Mouse (Mus musculus) embryo, embryonic 10.5 days (tissue): ENCODE results near the gene Pi4k2a.
A peak's percentile ranks its signal among the peaks of the same experiment; 100 is the strongest.
"Not testable (repeated sequence)": the region's sequence is repeated elsewhere in the genome, so short reads cannot be mapped to it uniquely, and the experiment has no call there.

Source experiments
- DNase-seq: peaks from one replicate; pipeline ENCODE4 v3.0.0-alpha.2; 2015; ENCODE audit warnings: low spot score

The Pi4k2a gene

DNA sequence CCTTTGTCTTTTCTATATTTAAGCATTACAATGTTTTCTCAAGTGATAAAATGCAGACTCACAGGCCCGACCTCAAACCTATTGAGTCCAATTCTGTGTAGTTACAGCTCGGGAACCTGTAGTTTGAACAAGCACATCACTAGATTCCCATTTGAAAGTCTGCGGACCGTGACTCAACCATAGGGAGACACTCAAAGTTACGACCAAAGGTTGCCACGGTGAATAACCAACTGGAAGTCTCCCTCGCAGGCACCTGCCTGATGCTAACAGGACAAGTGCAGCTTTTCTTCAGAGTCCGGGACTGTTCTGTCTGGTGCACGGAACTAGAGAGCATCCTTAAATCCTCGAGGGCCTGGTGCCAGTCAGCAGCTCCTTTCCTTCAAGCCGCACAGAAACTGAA, 9.8 kb upstream of the Pi4k2a start:
- DNase-seq = no peak

DNA sequence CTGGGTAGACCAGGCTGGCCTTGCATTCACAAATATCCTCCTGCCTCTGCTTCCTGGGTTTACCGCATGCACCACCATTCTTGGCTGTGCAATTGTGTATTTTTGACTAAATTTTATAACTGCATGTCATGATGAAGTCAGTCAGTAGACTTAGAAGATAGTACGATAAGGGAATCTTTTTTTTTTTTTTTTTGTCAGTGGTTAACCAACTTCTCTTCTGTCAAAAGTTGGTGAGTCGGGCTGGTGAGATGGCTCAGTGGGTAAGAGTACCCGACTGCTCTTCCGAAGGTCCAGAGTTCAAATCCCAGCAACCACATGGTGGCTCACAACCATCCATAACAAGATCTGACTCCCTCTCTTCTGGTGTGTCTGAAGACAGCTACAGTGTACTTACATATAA, 8.7 kb upstream of the Pi4k2a start:
- DNase-seq = not testable (repeated sequence)

DNA sequence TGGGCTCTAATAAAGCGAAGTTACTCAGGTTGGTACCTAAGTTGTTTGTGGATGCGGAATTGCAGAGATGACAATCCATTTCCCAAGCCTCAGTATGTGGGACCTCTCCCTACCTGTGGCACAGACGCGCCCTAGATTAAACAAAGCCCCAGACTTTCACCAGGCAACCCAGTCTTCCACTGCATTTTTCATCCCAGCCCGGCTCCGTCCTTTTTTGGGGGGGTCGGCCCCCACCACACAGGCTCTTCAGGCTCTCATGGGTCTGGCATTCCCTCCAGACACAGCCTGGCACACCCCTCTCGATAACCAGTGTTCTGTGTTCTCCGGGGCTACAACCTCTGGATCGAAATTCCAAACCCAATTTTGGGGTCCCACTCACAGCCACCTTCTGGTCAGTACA, 4.6 kb upstream of the Pi4k2a start:
- DNase-seq = no peak

DNA sequence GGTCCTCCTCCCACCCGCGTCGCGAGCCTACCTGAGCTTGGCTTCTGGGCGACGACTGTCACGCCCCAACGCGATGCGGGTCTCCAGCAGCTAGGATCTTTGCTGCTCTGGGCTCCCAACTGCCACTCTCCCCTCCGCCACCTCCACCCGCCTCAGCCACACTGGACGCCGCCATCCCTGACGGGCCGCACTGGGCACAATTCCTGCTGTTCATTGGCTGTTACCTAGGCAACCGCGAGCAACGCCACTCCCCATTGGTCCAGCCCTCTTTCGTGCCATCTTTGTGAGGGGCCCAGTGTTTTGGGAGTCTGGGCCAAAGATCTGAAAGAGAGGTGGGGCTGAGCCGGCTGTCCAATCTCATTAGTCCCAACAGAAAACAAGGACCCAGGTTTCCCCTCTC, 4.1 kb upstream of the Pi4k2a start, which contains the start of gene Morn4:
Gene Morn4, minus strand, starts transcription at position 192 of the 400 bp plus-strand sequence.
- DNase-seq = peak; percentile 97

DNA sequence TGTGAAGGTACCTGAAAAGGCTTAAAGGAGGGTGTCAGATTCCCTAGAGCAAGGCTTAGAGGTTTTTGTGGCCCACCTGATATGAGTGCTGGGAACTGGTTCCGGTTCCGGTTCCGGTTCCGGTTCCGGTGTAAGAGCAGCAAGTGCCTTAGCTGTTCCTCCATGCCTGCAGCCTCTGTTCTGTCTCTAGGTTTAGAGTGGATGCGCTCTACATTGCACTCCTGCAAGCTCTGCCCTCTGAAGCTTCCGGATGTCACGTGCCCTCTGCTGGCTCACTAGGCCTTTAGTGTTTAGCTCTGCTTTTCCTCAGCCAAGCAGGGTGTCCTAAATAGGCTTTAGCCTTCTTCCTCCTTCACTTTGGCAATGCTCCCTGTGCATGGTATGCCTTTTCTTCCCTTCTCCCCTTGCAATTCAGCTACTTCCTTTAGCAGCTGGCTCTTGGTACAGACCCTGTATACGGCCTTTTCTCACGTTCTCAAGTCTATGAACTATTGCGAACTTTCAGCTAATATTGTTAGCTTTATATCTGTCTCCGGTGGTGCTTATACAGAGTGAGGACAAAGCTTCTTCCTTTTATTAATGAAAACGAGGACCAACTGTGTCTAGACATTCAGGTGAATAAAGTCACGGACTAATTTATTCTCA, 1.0 kb upstream of the Pi4k2a start:
- peak; percentile 76 for DNase-seq

DNA sequence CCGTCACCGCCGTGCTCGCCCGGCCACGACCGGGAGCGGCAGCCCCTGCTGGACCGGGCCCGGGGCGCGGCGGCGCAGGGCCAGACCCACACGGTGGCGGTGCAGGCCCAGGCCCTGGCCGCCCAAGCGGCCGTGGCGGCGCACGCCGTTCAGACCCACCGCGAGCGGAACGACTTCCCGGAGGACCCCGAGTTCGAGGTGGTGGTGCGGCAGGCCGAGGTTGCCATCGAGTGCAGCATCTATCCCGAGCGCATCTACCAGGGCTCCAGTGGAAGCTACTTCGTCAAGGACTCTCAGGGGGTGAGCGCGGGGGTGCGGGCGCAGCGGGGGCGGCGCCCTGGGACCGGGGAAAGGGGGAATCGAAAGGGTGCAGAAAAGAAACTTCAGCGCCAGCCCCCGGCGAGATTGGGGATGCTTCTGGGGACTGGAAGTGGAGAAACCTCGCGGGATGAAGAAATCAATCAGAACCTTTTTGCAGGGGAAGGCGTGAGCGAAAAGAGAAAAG, 419 bp downstream of the Pi4k2a start:
- DNase-seq = peak; percentile 51

DNA sequence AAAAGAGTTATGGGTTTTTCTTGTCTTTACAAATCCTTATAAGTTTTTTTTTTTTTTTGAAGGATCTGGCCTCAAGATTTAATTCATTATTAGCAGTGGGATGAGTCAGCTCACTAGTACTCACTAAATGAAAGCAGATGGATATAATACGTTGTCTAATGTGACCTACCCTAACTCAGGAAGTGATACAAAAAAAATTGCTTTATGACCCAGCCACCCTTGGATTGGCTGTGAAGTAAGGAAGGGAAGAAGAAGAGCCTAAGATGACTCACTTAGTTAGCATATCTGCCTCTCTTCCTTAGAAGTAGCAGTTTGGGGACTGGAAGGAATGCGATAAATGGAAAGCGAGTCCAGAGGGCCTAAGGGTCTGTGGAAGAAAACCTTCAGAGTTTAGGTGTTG, 9.1 kb downstream of the Pi4k2a start:
- no peak for DNase-seq

DNA sequence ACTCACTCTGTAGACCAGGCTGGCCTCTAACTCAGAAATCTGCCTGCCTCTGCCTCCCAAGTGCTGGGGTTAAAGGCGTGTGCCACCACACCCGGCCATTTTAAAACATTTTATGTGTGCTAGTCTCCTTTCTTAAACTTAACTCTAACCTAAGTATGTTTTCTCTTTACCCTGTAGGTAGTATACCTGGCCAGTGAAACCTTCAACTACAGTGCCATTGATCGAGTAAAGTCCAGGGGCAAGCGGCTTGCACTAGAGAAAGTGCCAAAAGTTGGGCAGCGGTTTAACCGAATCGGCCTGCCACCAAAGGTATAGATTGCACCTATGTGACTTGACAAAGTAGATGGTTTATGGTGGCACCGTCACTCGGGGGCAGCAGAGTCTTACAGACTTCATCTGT, 14.4 kb downstream of the Pi4k2a start:
- no peak for DNase-seq

DNA sequence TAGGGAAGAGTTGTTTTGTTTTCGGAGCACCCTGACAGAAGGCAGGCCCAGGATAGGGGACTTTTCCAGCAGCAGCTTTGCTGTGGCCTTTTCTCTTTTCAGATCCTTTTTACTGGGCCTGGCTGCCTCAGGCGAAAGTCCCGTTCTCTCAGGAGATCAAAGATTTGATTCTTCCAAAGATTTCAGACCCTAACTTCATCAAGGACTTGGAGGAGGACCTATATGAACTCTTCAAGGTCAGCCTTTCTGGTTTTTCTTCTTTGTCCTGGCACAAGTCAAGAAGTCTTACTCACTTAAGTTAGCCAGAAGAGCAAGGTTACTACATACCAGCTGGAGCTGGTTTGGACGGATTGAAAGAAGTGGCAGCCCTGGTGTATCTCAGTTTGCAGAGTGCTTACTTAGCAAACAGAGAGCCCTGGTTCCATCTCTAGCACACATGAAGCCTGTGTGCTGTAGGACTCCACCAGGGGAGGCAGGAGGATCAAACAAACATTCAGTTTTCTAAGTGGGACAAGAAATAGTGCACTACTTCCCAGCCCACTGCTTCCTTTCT, 25.6 kb downstream of the Pi4k2a start:
- no peak for DNase-seq

DNA sequence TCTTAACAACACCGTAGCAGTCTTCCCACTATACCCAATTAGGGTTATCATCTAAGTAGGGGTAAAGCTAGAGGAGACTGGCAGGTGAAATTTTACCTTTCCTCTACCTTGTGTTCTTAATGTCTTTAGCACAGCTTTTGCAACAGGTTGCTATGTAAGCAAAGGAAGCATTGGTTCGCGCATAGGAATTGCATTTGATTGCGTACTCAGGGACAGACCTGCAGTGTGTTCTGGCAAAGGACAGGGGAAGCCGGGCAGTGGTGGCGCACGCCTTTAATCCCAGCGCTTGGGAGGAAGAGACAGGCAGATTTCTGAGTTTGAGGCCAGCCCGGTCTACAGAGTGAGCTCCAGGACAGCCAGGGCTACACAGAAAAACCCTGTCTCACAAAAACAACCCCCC, 27.9 kb downstream of the Pi4k2a start:
- no peak for DNase-seq

DNA sequence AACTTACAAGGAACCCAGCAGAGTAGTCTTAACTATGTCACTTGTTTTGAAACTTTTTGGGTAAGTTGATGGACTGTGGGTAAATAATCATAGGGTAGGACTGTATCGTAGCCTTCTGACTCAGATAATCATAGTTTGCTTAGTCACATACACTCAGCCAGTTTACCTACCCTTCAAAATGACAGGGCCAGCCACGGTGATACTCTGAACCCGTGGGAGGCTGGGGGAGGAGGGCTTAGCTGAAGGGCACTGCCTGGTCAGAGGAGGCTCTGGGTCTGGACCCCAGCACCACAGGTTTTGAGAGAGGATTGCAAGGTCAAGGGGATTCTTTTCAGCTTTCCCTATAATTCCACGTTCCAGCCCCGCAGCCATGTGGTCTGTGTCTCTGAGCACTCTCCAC, 28.3 kb downstream of the Pi4k2a start:
- no peak for DNase-seq

DNA sequence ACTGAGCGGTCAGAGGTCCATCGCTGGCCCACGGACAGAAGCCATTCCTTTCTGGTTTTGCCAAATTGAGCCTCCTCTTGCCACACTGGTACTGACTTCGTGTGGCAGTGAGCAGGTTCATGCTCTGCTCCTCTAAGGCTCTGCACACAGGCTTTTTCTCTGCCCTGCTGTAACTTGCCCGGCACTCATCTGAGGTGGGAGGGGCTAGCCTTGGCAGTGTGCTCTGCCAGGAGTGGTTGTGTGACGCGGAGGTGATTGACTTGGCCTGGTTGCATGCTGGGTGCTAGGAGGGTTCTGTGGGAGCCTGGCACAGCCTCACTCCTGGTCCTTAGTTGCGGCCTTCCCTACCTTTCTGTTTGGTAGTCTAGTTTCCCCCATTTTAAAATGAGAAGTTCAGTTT, 30.2 kb downstream of the Pi4k2a start:
- DNase-seq = no peak

DNA sequence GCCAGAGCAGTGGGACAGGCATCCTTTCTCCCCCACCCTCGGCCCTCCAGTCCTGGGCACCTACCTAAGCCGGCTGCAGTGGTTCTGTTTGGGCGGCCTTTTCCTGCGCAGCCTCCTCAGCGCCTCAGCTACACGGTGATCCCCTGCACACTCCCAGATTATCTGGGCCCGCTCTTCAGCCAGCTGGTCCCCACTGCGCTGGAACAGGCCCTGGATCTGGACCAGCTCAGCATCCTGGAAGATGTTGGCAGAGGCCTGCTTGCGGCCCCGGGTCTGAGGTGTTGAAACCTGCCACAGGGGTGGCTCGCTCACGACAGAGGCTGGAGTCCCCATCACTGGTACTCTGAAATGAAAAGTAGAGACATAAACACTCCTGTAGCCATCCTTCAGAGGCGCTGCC, 34.4 kb downstream of the Pi4k2a start:
- DNase-seq = no peak

DNA sequence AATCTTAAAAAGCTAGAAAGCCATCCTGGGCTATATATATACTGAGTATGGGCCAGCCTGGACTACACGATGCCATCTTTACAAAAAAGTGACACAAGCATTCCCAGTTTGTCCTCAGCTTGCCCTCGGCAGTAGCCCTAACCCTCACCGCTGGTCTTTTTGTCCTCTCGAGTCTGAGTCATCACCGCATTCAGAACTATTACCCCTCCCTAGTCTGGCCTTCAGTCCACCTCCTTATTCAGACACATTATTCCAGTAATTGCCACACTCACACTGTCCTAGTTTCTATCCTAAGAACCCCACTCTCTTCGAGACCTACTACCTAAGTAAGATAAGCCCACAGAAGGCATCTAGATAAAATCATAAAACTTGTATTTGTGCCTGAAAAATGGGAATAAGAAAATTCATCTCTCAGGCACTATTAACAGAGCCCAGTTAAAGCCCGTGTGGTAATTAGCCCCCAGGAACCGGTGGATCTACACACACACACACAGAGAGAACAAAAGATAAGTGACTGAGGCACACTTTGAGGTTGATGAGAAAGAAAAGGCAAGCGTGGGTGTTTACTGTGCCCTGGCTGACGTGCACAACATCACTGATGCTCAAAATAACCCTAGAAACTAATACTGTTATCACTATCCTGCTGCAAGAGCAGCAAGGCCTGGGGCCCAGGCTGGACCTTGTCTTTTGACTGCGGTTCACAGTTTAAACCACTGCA, 35.4 kb downstream of the Pi4k2a start:
- DNase-seq = no peak

DNA sequence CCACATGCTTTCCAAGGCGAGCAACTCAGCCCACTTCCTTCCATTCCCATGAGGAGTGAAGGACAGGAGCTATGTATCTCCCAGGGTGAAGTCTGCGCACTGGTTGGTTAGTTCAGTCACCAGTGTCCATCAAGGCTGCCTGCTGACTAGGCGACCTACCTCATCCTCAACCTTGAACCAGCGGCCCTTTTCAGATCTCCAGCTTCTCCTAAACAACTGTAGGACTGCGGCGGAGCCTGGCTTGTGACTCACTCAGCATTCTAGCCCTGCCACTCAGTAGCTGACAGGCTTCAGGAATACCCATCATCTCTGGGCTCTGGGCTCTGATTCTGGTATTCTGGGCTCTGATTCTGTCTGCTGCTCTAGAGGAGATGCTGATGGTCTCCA, 35.9 kb downstream of the Pi4k2a start:
- DNase-seq = no peak

DNA sequence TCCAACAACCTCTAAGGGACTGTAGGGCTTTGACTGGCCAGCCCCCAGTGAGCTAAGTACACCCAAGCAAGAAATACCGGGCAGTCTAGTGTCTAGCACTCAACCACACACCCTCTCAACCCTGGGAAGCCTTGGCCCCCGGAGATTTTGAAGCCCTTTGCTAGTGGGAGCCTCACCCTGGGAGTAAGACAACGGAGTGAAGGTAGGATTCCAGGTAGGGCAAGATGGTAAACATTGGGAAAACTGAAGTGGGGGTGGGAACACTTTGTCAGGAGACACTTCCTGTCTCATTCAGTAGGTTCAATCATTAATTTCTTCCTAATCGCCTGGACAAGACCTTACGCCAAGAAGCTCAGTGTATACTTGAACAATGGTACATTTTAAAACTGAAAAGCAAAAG, 36.8 kb downstream of the Pi4k2a start:
- DNase-seq = no peak

DNA sequence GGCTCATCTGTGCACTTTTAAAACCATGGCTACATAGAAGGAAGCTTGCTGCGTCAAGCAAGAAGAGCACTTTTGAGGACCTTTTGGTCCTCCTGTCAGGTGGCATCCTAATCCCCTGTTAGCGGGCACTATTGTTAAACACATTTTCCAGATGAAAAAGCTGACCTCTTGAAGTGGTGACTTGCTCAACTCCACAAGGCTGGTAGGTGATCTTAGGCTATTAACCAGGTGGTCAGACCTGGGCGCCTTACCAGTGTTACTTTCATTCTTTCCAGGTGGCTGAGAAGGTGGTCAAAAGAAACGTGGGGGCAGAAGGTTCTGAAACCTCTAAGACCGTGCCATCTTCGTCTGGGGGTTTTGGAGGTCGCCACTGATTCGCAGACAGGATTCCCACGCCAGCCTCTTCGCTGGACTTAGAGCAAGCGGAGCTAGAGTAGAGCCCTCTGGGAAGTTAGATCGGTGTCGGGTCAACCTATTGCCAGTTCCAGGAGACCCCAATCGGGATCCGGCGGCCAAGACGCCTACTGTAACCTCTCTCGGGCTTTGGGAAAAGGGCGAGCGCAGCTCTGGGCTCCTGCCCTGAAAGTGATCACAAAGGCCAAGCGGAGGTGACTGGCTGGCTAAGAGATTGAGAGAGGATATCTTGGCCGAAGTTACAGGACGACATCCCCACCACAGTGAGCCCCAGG, 37.9 kb downstream of the Pi4k2a start:
- DNase-seq = no peak

DNA sequence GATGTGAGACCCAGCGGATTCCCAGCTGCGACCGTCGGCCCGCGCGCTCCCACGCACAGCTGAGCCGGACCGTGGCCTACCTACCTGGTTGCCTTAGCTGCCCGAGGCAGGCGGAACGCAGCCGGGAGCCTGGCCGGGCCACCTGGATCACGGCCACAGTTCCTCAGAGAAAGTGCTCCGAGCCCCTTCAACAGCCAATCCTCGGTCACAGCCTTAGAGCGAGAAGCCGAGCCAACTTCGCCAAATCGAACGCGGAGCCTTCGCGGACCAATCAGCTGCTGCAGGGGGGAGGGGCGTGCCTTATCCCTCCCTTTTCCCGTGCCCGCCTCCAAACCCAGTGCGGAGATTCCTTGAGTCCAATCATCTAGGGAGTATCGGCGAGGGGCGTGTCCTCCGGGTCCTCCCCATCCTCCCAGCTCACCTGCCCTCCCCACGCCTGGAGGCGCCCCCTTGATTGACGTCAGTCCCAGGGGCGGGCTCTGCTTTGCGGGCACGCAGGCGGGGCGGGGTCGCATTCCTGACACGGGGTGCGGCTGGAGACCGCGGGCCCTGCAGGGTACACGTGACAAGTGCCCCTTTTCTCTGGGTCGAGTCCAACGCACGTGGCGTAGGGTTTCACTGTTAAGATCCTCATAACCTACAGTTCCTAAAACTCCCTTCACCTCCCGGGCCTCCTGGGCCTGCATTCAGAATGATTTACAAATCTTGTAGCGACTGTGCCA, 38.7 kb downstream of the Pi4k2a start, which contains the start of gene Avpi1:
Gene Avpi1, minus strand, starts transcription at position 273 of the 722 bp plus-strand sequence.
- DNase-seq = peak; percentile 99

DNA sequence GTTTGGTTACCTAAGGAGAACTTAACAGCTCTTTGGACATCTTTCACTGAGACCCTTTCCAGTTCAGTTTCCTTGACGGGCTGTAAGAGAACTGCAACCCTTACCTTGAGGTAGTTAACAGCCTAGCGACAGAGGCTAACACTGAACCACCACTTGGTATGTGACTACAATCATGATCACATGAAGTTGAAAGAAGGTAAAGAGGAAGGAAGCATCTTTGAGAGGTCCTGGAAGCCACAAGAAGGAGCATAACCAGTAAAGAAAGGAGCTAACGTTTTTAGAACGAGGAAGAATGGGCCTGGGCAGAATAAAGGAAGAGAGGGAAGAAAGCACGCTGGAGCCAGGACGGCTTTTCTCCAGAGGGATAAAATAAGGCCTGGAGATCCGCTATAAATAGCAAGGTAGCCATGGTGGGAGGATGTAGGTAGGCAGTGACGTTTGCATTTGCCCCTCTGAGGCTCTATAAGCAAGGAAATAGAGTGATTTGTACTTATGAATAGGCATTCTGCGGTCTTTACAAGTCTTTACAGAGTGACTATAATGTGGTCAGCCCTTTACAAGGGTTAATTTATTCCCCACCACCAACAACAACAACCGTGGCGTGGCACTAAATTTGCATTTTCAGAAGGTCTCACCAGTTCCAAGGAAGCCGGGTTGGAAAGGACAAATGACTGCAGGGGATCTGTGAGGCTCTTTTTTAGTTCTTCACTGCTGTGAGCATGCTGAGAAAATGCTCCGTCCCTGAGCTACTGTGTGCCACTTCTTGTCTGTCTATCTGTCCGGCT, 39.4 kb downstream of the Pi4k2a start:
- DNase-seq = peak; percentile 21

DNA sequence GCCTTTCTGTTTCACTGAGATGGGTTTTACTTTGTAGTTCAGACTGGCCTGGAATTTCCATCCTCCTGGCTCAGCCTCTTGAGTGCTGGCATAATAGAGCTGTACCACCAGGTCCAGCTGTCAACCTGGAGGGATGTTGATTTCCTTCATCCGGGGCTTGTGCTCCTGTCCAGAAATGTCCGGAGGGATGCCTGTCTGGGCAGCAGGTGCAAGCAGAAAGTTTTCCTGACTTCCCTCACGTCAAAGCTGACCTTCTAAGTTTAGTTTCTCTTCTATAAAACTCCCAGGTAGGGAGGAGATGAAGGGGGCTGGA, 40.0 kb downstream of the Pi4k2a start:
- DNase-seq = no peak

DNA sequence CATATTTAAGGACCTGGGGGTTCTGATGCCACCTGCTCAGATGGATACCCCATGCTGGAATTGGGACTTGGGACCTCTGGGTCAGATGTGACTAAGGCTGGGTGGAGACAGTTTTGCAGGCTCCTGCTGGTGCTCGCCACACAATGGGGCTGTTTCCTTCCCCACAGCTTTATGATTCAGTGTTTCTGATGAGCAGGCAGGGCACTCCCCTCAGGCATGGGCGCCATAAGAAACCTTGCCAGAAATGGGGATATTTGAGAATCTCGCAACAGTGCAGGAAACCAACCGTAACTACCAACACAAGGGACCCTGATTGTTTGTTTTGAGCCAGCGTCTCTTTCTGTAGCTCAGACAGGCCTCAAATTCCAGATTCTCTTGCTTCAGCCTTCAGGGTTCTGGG, 40.8 kb downstream of the Pi4k2a start:
- DNase-seq = no peak
